Mouse (Mus musculus) lung, adult 2 months (tissue): ENCODE measurements around the gene Tns3.

Source experiments
- CTCF ChIP-seq: fragments of 200-500 bp; IDR thresholded peaks from 2 replicates; pipeline ENCODE4 v1.5.1; 2011; ENCODE audit warnings: mild to moderate bottlenecking, low read length, control low read depth; ENCODE audit not compliant: insufficient read depth
- POLR2A ChIP-seq: fragments of 200-500 bp; IDR thresholded peaks from 2 replicates; pipeline ENCODE4 v1.6.1; 2011; ENCODE audit warnings: low read depth, mild to moderate bottlenecking, control low read depth, low read length, borderline replicate concordance; ENCODE audit errors: extremely low read depth

DNA sequence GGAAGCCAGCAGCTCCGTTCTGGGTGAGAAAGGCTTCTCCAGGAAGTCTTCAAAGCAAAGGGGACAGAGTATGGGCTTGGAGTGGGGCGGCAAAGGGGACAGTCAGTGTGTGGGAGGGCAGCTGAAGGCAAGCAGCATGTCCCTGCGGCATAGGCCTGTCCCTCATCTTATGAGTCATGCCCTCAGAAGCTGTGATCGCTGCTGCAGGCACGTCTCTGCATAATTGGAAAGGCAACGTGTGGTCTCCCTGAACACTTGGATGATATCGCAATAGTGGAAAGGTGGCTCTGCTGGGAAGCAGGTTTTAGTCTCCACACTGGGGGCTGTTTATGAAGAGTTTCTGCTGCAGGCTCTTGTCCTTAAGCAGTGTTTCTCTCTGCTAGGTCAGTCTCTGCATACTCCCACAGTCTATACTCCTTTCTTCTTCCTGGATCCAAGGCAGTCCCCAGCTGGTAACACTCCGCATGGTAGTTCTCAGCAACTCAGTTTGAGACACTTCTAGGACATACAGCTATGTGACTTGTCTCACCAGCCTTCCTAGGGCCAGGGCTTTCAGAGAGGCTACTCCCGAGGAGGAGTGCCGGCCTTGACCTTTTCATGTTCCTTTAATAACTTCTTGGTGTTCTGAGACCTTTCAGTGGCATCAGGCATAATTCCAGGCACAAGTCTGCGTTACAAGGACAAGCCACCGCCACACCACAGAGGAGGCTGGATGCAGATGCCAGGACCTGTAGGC, 14.1 kb upstream of the Tns3 start:
- TF ChIP-seq POLR2A = no peak
- no peak for TF ChIP-seq CTCF
